Mouse (Mus musculus): ENCODE data around the gene Tmem107. TPM values are rescaled to one million over a fixed set of nuclear protein-coding genes. Genes with fewer than 3 reads are reported as not detected.

The Tmem107 gene
- total RNA-seq, 2 experiments from 2014 or later, result 20.6 TPM

DNA sequence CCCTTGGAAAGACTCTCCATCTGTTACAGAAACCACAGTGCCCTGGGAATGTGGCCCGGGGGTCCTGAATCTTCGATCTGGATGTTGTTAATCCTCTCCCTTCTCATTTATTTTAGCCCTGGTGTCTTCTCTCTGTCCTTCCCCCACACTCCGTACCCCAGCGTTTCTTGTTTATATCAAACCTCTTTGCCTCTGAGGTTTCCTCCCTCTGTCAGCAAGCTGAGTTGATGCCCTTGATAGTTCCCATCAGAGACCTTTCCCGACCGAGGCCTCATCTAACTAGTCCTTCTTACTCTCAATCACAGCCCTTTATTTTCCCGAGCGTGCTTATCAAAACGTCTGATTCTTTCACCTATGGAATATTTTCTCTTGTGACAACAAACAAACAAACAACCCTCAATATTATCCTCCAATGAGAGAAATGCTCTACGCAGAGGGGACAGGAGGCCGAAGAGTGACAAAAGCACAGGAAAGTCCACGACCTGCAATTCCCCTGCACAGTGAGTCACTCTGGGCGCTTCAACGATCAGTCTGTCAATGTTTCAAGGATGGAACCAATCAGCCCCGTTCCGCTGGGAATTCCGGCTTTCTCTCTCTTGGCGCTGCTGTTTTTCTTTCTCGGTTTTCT lies 11.8 kb upstream of the Tmem107 start:
- DNase-seq (ENCODE audit: low spot score in 2 of 2), result no peak

DNA sequence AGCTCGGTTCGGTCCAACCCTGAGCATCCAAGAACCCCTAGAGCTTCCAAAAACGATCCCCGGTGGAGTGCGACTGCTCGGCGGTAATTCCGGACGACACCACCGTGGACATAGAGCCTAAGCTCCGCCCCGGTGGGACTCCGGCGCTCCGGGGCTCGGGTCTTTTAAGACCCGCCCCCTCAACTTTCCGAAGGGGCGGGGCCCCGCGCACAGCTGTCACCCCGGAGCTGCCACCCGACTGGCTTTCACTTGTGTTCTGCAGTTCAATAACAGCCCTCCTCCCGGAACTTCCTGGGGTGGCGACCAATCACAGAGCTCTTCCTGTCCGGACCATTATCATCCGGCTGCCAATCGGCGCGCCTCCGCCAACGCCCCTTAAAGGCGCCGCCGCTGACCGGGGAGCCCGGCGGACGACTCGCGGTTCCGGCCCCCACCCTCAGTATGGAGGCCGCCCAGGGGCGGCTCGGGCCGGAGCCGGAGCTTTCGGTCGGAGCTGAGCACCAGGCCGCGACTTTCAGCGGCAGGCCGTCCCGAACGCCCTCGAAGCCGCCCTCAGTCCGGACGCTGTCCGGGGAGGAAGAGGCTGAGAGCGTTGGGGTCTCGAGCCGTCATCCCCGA lies 11.1 kb upstream of the Tmem107 start, which contains the start of gene Borcs6:
Gene Borcs6 (plus strand): TSS at position 361 of the 618 bp plus-strand sequence.
- DNase-seq (ENCODE audit: low spot score in 2 of 2), result peak; percentile 82 to 87

GRCm38 (mm10) chr11:69059975-69060411 lies 10.6 kb upstream of the Tmem107 start:
- no peak for DNase-seq (ENCODE audit: low spot score in 2 of 2)

GRCm38 (mm10) chr11:69060448-69061254 lies 10.0 kb upstream of the Tmem107 start:
- DNase-seq (ENCODE audit: low spot score in 2 of 2), result no peak

DNA sequence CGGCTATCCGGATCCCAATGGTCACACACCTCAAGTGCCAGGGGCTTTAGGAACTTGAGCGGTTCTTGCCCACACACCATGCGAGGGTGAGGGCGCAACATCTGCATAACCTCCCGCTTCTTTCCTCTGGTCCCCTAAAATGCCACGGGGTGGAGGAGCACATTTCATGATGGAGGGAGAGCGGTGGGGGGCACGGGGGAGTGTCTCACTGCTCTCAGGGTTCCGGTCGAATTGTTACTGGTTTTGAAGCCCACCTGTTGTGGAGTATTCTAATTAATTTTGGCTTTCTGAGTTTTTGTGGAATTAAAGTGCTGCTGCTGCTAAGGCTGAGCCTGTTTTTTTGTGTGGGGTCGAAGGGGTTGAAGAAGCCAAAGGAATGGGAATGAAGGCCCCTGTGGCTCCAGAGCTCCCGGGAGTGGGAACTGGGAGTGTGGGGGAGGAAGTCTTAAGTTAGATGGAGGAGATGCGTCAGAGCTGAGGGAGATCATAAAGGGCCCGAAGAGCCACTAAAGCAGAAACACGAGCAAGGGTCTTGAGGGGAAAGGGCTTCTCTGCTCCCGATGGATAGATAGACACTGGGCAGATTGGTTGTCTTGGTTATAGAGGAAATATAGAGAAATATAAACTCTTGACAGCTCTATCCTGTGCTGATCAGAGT lies 9.2 kb upstream of the Tmem107 start:
- no peak for DNase-seq (ENCODE audit: low spot score in 2 of 2)

DNA sequence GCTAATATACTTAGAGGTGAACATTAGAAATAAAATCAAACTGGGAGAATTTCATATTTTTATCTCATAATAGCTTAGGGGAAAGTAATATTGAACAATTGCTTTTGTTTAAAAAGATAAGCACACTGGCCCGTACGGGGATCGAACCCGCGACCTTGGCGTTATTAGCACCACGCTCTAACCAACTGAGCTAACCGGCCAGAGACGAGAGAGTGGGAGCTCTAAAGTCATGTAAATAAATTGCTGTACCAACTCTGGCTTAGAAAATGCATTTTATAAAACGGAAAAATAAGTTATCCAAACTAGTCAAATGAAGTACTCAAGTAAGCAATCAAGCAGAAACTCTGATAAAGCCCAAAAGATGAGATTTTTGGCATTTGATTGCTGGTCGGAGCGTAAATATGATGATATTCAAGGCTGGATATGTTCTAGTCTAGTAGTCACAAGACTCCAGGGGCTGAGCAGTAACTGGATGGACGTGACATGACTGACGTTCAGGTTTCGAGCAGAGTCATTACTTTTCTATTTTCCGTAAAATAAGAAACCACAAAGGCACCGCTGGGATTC lies 8.3 kb upstream of the Tmem107 start:
- DNase-seq (ENCODE audit: low spot score in 2 of 2), result no peak

GRCm38 (mm10) chr11:69062761-69063224 lies 7.8 kb upstream of the Tmem107 start:
- DNase-seq (ENCODE audit: low spot score in 2 of 2), result peak; percentile 92 to 95

GRCm38 (mm10) chr11:69063413-69064201 lies 7.0 kb upstream of the Tmem107 start:
- DNase-seq (ENCODE audit: low spot score in 2 of 2), result peak; percentile 79 to 84

DNA sequence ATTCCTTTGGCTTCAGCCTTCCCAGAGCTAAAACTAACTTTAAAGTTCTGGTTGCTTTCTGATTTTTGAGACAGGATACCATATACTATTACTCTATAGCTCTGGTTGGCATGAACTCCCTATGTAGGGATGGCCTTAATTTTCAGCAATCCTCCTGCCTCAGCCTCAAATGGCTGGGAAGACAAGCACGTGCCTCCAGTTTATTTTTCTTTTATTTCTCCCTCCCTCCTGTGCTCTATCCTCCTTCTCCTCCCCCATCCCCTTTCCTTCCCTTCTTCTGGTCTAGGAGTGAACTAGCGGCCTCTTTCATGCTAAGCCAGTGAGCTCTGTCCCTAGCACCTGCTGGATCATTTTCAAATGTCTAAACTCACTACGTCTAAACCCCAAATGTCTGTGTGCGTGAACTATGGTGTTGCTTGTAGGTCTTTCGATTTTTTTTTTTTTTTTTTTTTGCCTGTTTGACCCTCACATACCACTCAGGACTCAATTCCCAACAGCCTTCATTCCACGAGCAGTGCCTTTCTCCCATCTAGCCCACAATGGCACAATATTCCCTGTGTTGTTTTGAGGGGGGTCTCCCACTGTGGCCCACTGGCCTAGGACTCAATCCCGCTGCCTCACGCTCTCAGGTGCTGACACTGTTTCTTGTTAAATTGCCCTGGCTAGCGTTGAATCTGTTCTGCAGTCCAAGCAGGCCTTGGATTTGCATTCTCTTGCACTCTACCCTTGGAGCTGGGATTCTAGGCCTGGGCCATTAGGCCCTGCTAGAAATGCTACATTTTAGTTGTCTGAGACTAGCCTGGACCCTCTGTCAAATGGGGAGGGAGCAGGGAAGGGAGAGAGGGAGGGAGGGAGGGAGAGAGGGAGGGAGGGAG lies 6.1 kb upstream of the Tmem107 start:
- no peak for DNase-seq (ENCODE audit: low spot score in 2 of 2)

DNA sequence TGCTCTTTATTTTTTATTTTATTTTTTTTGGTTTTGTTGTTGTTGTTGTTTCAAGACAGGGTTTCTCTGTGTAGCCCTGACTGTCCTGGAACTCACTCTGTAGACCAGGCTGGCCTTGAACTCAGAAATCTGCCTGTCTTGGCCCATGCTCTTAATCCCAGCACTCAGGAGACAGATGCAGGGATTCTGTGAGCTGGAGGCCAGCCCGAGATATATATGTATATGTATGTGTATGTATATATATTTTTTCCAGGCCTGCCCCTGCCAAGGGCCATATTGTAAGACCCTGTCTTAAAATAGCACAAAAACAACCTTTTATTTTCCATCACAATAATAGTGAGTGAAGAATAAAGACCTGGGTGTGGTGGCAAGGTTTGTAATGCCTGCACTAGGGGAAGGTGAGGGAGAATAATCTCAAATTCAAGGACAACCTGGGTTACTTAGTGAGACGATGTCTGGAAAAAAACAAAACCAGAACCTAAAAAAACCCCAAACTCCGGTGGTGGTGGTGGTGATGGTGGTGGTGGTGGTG lies 5.1 kb upstream of the Tmem107 start:
- no peak for DNase-seq (ENCODE audit: low spot score in 2 of 2)

GRCm38 (mm10) chr11:69066163-69066861 lies 4.3 kb upstream of the Tmem107 start:
- no peak for DNase-seq (ENCODE audit: low spot score in 2 of 2)

- DNase-seq (ENCODE audit: low spot score in 2 of 2), result peak; percentile 60 to 84
Measured at GRCm38 (mm10) chr11:69066956-69067355, 3.6 kb upstream of the Tmem107 start.

- DNase-seq (ENCODE audit: low spot score in 2 of 2), result no peak
Measured at GRCm38 (mm10) chr11:69067601-69068000, 3.0 kb upstream of the Tmem107 start.

DNA sequence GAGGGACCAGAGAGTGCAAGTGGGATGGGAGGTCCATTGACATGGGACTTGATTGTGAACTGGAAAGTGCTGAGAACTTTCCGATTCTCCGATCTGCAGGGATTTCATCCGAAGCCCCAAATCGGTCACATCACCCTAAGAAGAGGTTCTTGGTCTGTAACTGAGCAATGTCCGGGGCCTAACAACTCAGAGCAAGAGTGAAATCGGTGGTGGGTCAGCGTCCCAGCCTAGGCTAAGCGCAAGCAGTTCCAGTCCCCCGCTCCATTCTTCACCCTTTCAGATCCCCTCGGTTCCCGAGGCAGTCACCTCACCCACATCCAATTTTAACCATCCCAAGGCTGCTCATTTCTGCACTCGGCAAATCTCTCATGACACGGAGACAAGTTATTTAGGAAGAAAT lies 513 bp upstream of the Tmem107 start:
- no peak for DNase-seq (ENCODE audit: low spot score in 2 of 2)

- no peak for DNase-seq (ENCODE audit: low spot score in 2 of 2)
Measured at GRCm38 (mm10) chr11:69071262-69071661, 656 bp downstream of the Tmem107 start.

GRCm38 (mm10) chr11:69072234-69072633 lies 1.6 kb downstream of the Tmem107 start:
- no peak for DNase-seq (ENCODE audit: low spot score in 2 of 2)

DNA sequence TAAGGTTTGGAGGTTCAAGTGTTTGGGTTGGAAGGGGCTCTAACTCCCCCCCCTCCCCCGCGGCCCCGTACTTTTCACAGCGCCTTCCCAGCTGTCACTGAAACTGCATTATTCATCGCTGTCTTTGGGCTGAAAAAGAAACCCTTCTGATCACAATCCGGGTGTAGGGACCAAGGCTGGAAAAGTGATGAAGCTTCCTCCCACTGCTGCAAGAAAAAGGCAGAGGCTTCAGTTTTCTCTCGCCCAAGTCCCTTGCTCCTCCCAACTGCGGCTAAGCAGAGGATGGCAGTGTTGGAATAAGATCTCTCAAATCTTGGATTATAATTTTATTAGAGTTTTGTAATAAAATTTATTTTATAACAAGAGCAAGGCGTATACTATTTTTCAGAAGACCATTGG lies 2.1 kb downstream of the Tmem107 start:
- DNase-seq (ENCODE audit: low spot score in 2 of 2), result no peak
